Mouse (Mus musculus) brain, adult 2 months (tissue): ENCODE data around the gene Hcst.

Experiments
- DNase-seq: peaks from one replicate; pipeline ENCODE4 v3.0.0; 2011; ENCODE audit warnings: low read depth, low spot score

Hcst gene

DNA sequence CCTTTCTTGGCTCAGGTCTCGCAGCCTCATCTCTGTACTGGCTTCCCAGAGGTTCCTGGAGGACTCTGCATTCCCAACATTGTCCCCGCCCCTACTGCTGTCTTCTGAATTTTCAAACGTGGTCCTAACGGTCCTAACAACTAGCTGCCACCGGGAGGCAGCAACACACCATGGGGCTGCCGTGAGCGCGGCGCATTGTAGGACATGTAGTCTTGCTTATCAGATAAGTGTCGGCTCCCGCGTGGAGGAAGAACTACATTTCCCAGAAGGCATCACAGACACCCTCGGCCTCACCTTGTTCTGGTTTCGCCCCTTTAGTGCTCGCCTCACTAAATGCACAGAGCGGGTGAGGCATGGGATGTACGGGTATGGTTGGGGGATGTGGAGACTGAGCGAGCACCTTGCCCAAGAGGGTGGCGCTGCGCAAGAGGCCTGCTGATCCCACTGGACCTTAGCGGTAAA lies 46.1 kb downstream of the Hcst start:
- peak; percentile 99 for DNase-seq
